Mouse (Mus musculus) layer of hippocampus, adult 2 months (tissue): ENCODE data around the gene Ston1. TPM values are rescaled to one million over a fixed set of nuclear protein-coding genes. Genes with fewer than 3 reads are reported as not detected.
A peak's percentile ranks its signal among the peaks of the same experiment; 100 is the strongest.

ENCODE experiments used
- DNase-seq, 2 experiments: peaks; one replicate each; pipeline ENCODE4 v3.0.0; 2022; ENCODE audit warnings: low spot score in 2 of 2
- H3K27ac ChIP-seq: fragments of 200-600 bp; 2 replicates; pipeline ENCODE4 v1.8.1; 2022
- H3K4me3 ChIP-seq: fragments of 200-600 bp; 2 replicates; pipeline ENCODE4 v1.8.1; 2022; ENCODE audit warnings: mild to moderate bottlenecking
- CTCF ChIP-seq: fragments of 200-600 bp; conservative IDR thresholded peaks from 2 replicates; pipeline ENCODE4 v1.8.1; 2022; ENCODE audit warnings: antibody characterized with exemption, mild to moderate bottlenecking, moderate library complexity
- total RNA-seq, 2 experiments: library from RNA; stranded (reverse); gene quantifications; 2 replicates each; pipeline ENCODE4 v1.2.3; 2021

Ston1 gene
- total RNA-seq, 2 experiments from 2014 or later = 14.1 to 17.1 TPM

DNA sequence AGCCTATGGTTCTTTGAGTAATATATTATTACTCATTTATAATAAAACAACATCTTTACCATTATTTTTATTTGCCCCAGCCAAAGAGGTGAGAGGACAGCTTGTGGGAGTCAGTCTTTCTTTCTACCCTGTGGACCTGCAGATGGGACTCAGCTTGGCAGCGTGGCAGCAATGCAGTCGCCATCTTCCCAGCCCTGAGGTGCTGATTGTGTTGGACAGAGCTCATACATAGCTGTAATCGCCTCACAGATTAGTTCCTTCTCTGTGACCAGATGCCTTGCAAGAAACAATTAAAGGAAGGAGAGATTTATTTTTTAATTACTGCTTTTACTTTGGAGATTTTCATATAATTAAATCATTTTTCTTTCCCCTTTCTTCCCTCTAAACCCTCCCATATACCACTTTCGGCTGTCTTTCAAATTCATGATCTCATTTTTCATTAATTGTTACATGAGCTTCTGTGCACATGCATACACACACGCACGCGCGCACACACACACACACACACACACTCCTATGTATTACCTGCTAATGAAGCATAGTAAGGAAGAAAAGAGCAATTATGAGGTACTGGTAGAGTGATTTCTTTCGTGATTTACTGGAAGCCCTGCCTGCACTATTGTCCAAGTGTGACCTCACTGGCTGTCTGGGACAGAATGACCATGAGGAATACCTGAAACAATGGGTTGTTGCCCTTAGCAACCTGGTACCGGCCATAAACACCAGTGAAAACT is 27.5 kb upstream of the Ston1 start:
- H3K4me3 ChIP-seq = no peak overlapping the region
- H3K27ac ChIP-seq = no peak overlapping the region
- no peak for DNase-seq
- TF ChIP-seq CTCF = no peak

DNA sequence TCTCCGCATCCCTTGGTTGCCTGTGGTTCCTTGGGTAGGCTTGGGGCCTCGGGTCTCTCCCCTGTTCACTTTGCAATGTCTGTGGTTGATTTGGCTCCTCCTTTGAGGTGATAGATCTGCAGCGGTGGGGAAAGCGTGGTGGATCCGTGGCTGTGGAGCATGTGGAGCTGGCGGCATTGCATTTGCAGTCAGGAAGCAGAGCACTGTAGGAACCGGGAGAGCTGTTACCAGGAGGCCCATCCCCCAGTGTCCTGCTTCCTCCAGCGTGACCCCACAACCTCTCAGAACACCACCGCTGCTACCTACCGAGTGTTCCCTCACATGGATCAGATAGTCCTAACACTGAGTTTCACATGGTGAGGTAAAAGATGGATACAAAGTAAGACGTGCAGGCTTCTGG is 26.7 kb upstream of the Ston1 start:
- no peak overlapping the region for H3K4me3 ChIP-seq
- no peak for DNase-seq
- H3K27ac ChIP-seq = no peak overlapping the region
- TF ChIP-seq CTCF = no peak

- Histone ChIP-seq H3K4me3 (no peak overlapping the region), H3K27ac (no peak overlapping the region)
- no peak for TF ChIP-seq CTCF
- no peak for DNase-seq
Observed at GRCm38 (mm10) chr17:88574811-88575210, 22.7 kb upstream of the Ston1 start.

DNA sequence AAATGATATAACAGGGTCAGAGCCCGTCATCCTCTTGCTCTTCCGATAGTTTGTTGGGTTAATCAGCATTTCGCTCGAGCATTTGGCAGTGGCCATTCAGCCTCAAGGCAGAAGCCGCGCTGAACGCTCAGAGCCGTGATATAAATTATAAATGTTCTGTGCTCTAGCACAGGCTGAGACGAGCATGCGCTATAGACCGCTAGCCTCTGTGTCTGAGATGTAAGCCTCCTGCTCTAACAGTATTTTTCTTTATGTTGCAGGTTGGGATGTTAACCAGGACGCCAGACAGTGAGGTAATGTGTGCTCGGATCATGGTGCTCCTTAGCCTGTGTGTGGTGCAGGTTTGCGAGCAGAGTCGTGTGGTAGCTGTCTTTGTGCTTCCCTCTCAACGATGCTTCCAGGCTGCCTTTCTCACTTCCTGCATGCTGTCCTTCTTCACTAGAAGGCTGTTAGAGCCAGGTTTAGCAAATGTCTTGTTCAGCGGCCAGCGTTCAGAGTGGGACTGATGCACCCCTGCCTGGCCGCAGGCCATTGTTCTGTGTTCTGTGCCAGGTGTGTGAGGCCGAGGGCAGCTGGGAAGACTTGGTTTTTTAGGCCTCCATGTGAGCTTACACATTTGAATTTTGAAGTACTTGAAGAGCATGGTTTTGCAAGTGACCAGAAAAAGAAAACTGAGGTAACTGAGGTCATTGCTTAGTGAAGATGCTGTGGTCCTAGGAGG is 18.8 kb upstream of the Ston1 start:
- no peak for TF ChIP-seq CTCF
- Histone ChIP-seq H3K27ac (no peak overlapping the region), H3K4me3 (no peak overlapping the region)
- DNase-seq = no peak

DNA sequence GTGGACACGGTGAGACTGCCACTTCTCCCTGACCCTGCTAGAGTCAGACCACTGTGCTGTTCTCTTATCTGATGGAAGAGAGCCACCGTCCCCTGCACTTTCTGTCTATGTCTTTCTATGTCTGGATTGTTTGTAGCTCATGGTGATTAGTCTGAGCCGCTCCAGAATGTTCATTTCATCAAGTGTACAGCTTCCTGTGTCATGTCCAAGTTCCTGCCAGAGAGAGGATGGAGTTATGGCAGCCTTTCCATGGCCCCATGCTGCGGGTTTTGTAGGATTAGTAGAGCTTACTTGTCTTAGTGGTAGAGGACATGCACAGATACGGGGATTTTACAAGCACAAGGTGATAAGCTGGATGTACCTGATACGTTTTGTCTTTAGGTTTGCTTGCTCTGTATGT is 16.9 kb upstream of the Ston1 start:
- no peak for TF ChIP-seq CTCF
- Histone ChIP-seq H3K4me3 (no peak overlapping the region), H3K27ac (no peak overlapping the region)
- DNase-seq = no peak

GRCm38 (mm10) chr17:88581511-88582021 is 15.9 kb upstream of the Ston1 start:
- DNase-seq = no peak
- no peak for TF ChIP-seq CTCF
- Histone ChIP-seq H3K27ac (peak overlapping the region; percentile 59), H3K4me3 (no peak overlapping the region)

DNA sequence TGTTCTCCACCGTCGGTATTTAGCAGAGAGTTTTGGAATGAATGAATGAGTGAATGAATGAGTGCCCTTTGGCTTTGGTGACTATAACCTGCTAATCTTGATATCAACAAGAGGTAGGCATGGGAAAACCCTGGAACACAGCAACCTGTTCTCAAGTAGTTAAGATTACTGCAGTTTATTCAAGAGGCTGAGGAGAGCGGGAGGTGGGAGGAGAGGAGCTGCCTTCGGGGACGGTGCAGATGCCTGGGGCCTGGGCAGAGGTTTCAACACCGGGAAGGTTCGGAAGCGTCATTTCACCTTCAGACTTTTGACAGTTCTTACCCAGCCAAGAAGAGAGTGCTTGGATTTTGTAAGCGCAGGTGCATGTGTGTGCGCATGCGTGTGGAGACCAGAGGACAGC is 14.5 kb upstream of the Ston1 start:
- H3K27ac ChIP-seq = no peak overlapping the region
- no peak overlapping the region for H3K4me3 ChIP-seq
- TF ChIP-seq CTCF = no peak
- no peak for DNase-seq

GRCm38 (mm10) chr17:88583411-88583810 is 14.1 kb upstream of the Ston1 start:
- no peak for DNase-seq

DNA sequence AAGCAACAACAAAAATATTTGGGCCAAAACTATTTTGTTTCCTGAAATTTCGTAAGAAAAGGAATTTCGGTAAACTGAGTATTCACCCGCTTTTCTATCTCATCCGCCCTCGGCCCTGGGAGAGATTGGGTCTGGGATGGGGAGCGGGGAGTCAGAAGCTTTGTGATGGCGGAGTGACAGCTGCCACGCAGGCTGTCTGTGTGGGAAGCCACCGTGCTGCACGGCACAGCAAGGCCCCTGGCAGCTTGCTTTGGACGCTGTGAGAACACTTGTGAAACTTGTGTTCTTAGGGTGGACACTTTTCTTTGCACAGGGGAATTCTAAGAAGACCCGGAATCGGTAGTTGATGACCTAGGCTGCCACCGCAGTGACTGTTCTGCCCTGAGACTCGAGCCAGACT is 10.1 kb upstream of the Ston1 start:
- peak overlapping the region; percentile 68 for H3K27ac ChIP-seq
- no peak for TF ChIP-seq CTCF
- peak; percentile 67 to 69 for DNase-seq
- no peak overlapping the region for H3K4me3 ChIP-seq

More at GRCm38 (mm10) chr17:88583411-88583810, 14.1 kb upstream of the Ston1 start:
- TF ChIP-seq CTCF = no peak
- Histone ChIP-seq H3K27ac (no peak overlapping the region), H3K4me3 (no peak overlapping the region)

DNA sequence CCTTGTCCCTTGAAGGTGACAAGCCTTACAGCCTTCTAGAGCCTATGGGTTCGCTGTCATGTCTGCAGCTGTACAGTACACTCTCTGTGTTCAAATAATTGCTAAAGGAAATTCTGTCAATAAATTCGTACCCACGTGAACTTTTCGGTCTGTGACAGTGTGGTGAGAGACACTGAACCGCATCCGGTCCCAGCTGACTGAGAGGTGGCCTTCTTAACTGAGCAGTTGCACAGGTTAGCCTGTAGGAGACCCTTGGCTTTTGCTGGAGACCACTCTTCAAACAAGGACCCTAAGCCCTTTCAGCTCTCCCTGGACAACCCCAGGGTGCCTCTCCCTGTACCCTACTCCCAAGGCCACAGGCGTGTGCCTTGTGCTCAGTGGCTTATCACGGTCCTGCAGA is 9.3 kb upstream of the Ston1 start:
- DNase-seq = no peak
- peak overlapping the region; percentile 68 for H3K27ac ChIP-seq
- no peak for TF ChIP-seq CTCF

GRCm38 (mm10) chr17:88590251-88590650 is 7.2 kb upstream of the Ston1 start:
- no peak for TF ChIP-seq CTCF
- Histone ChIP-seq H3K4me3 (no peak overlapping the region), H3K27ac (peak overlapping the region; percentile 20; the same call in 1 of the 2 replicates)
- DNase-seq = no peak

More for the DNA sequence above, 9.3 kb upstream of the Ston1 start:
- H3K4me3 ChIP-seq = no peak overlapping the region

- DNase-seq = no peak
- no peak for TF ChIP-seq CTCF
- H3K4me3 ChIP-seq = no peak overlapping the region
- H3K27ac ChIP-seq = no peak overlapping the region
Observed at GRCm38 (mm10) chr17:88595071-88595470, 2.4 kb upstream of the Ston1 start.

- no peak overlapping the region for H3K4me3 ChIP-seq
- no peak for TF ChIP-seq CTCF
- DNase-seq = no peak
- H3K27ac ChIP-seq = no peak overlapping the region
Observed at GRCm38 (mm10) chr17:88596068-88596467, 1.4 kb upstream of the Ston1 start.
